ENCODE assay signal across 25 mouse cellular contexts in genomic region chr9:41141026-41141425, GRCm38 (mm10). TPM values are rescaled to one million over a fixed set of nuclear protein-coding genes. Genes with fewer than 3 reads are reported as not detected.
DNase-seq lines count a peak whose midpoint lies in the region; ATAC-seq and TF ChIP-seq lines count a peak whose summit lies in the region.
"Had no signal": no experiment of that assay in that cellular context is flagged by ENCODE, and none has a peak within 500 bp of the region (broad histone marks: within the 10 kb centered on the region; RNA-seq: fewer than 3 reads in every experiment).

No protein-coding gene starts in this region.

- no peak overlapping the region for H3K27ac ChIP-seq in kidney, adult 2 months (ENCODE audit: insufficient read depth, low read depth, low read length)
- H3K27ac ChIP-seq: forebrain, embryonic 10.5 days; heart, embryonic 10.5 days; limb, embryonic 12.5 days; liver, embryonic 12.5 days; midbrain, embryonic 12.5 days; stomach, postnatal 0 days had no signal

- peak; percentile 67 for ATAC-seq in CD4-positive, CD25-positive, alpha-beta regulatory T cell, adult 4 months
- ATAC-seq in granulocyte monocyte progenitor cell, adult 5-6 weeks (replicated peaks; ENCODE audit: poor library complexity, severe bottlenecking): peak; percentile 51
- ATAC-seq: forebrain, postnatal 0 days; liver, embryonic 12.5 days had no signal

- no peak overlapping the region for H3K4me3 ChIP-seq in kidney, adult 2 months (ENCODE audit: insufficient read depth, low read depth, low read length)
- H3K4me3 ChIP-seq: forebrain, embryonic 10.5 days; heart, embryonic 10.5 days; limb, embryonic 12.5 days; liver, embryonic 12.5 days; midbrain, embryonic 12.5 days; myocyte had no signal

- H3K4me1 ChIP-seq in kidney, adult 2 months (ENCODE audit: control insufficient read depth, insufficient read depth, low read length): peaks cover 6% of the 10 kb centered on the region
- H3K4me1 ChIP-seq: limb, embryonic 12.5 days; midbrain, embryonic 12.5 days had no signal

- no peaks in the 10 kb centered on the region for H3K36me3 ChIP-seq in kidney, adult 2 months (ENCODE audit: control insufficient read depth, insufficient read depth, low read length)
- H3K36me3 ChIP-seq: forebrain, embryonic 10.5 days; heart, embryonic 10.5 days; limb, embryonic 12.5 days; liver, embryonic 12.5 days; midbrain, embryonic 12.5 days had no signal

- TF ChIP-seq POLR2A in kidney, adult 2 months (IDR thresholded peaks at IDR 0.05; ENCODE audit: low read depth, low read length): no peak

- peak; percentile 51 for DNase-seq in 416B (ENCODE audit: low read depth)
- peak; percentile 67 for DNase-seq in naive thymus-derived CD4-positive, alpha-beta T cell, adult 2 months (ENCODE audit: low read depth)
- no peak for DNase-seq in adipocyte (ENCODE audit: low spot score)
- DNase-seq in kidney, adult 2 months: no peak
- DNase-seq in thymus, postnatal 0 days (ENCODE audit: low spot score): no peak
- DNase-seq: adrenal gland, adult 8-10 months; cerebellum, postnatal 25 days; forebrain, postnatal 0 days; gastrocnemius, postnatal 36 days; kidney, postnatal 4 days; layer of hippocampus, adult 9-11 months; lung, adult 2 months; lung, postnatal 4 days; retina, postnatal 1 day; right cerebral cortex, postnatal 4 days; thymus, postnatal 36 days had no signal

- TF ChIP-seq CTCF in kidney, adult 2 months (conservative IDR thresholded peaks at IDR 0.05; ENCODE audit: insufficient read depth, insufficient read length, low read depth, low read length): no peak

- WGBS in kidney, adult 2 months: 65% methylated on average over 2 of the region's 2 CpGs

- H3K27me3 ChIP-seq in kidney, adult 2 months (replicated peaks; ENCODE audit: control insufficient read depth, insufficient read depth, low read length): no peaks in the 10 kb centered on the region
- H3K27me3 ChIP-seq: limb, embryonic 12.5 days; liver, embryonic 12.5 days had no signal

RNA-seq across cellular contexts. Expression of gene Ubash3b, which starts 20.5 kb away (rescaled TPM):
- polyA plus RNA-seq in CD4-positive, CD25-positive, alpha-beta regulatory T cell, adult 4 months (2017; shearing (Covaris generic)): 10 to 100 TPM; 25.1 to 27.5 TPM
- 5.9 and 8.3 TPM in 2 replicates for total RNA-seq in granulocyte monocyte progenitor cell, adult 5-6 weeks (2014; fragmentation: Nextera tagmentation)
- total RNA-seq in granulocyte monocyte progenitor cell, adult 5-6 weeks (2017): 6.5 and 7.2 TPM in 2 replicates
- 2.3 and 2.9 TPM in 2 replicates for polyA plus RNA-seq in kidney, adult 2 months (2012; rRNA removed)
- polyA plus RNA-seq in thymus, postnatal 0 days (2015; fragmentation: Nextera tagmentation; extraction: Ambion mirVana): 4.0 TPM in 2 replicates

Comparison
In these comparisons a context has a peak if more than half of its experiments do, and no peak if none do; other contexts are left out.
1. DNase-seq: peak in 416B (single experiment) and naive thymus-derived CD4-positive, alpha-beta T cell, adult 2 months (single experiment); none in adipocyte (single experiment), kidney, adult 2 months (single experiment) and thymus, postnatal 0 days (single experiment).